Mouse (Mus musculus): ENCODE results near the gene Otub1. TPM values are rescaled to one million over a fixed set of nuclear protein-coding genes. Genes with fewer than 3 reads are reported as not detected.

Otub1 gene
- polyA plus RNA-seq, 1 experiment = 87.5 TPM

DNA sequence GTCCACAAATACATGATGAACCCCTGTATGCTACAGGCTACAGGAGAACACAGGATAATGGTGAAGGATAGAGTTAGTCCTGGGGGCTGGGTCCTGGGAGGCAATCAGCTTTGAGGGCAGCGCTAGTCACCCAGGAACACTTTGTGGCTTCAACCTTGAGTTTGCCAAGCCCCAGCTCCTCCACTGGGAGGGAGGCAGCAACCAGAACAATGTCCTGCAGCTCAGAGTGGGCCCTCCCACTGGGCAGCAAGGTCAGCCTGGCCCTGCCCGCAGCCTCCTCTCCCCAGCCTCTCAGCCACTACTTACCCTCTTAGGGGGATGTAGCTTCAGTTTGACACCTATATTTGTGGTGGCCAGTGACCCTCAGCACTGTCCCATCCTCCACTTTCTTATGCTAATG, 37.7 kb downstream of the Otub1 start:
- H3K4me3 ChIP-seq (ENCODE audit: low read depth, low read length) = no peak overlapping the region
- no peak for TF ChIP-seq EP300 (IDR thresholded peaks at IDR 0.05; ENCODE audit: insufficient read depth, low read depth, low read length)
- no peak for TF ChIP-seq CTCF (IDR thresholded peaks at IDR 0.05; ENCODE audit: low read depth, low read length)
- no peak for TF ChIP-seq POLR2A (IDR thresholded peaks at IDR 0.05; ENCODE audit: insufficient read depth, low read length)
- no peaks in the 10 kb centered on the region for H3K9me3 ChIP-seq (replicated peaks; ENCODE audit: control insufficient read depth, insufficient read depth, low read length, poor library complexity, severe bottlenecking)
- peaks cover 18% of the 10 kb centered on the region for H3K27me3 ChIP-seq (ENCODE audit: control insufficient read depth, insufficient read depth, low read length, poor library complexity, severe bottlenecking)
- no peaks in the 10 kb centered on the region for H3K36me3 ChIP-seq (ENCODE audit: control insufficient read depth, insufficient read depth, low read length, poor library complexity, severe bottlenecking)
- H3K27ac ChIP-seq (ENCODE audit: insufficient read depth, low read length) = no peak overlapping the region
- H3K4me1 ChIP-seq (ENCODE audit: control insufficient read depth, insufficient read depth, low read length) = peaks cover 9% of the 10 kb centered on the region
- no peak overlapping the region for H3K9ac ChIP-seq (ENCODE audit: low read depth, poor library complexity, severe bottlenecking)

- Histone ChIP-seq H3K9ac (ENCODE audit: low read depth, poor library complexity, severe bottlenecking) (no peak overlapping the region), H3K27me3 (ENCODE audit: control insufficient read depth, insufficient read depth, low read length, poor library complexity, severe bottlenecking) (peaks cover 18% of the 10 kb centered on the region), H3K4me3 (ENCODE audit: low read depth, low read length) (no peak overlapping the region), H3K36me3 (ENCODE audit: control insufficient read depth, insufficient read depth, low read length, poor library complexity, severe bottlenecking) (no peaks in the 10 kb centered on the region), H3K9me3 (replicated peaks; ENCODE audit: control insufficient read depth, insufficient read depth, low read length, poor library complexity, severe bottlenecking) (no peaks in the 10 kb centered on the region), H3K27ac (ENCODE audit: insufficient read depth, low read length) (no peak overlapping the region), H3K4me1 (ENCODE audit: control insufficient read depth, insufficient read depth, low read length) (peaks cover 7% of the 10 kb centered on the region)
- TF ChIP-seq EP300 (IDR thresholded peaks at IDR 0.05; ENCODE audit: insufficient read depth, low read depth, low read length) = no peak
- TF ChIP-seq POLR2A (IDR thresholded peaks at IDR 0.05; ENCODE audit: insufficient read depth, low read length) = no peak
- TF ChIP-seq CTCF (IDR thresholded peaks at IDR 0.05; ENCODE audit: low read depth, low read length) = no peak
These were observed 39.3 kb downstream of the Otub1 start for GRCm38 (mm10) chr19:7166767-7167166.

GRCm38 (mm10) chr19:7166200-7166711, 39.9 kb downstream of the Otub1 start:
- H3K9me3 ChIP-seq (replicated peaks; ENCODE audit: control insufficient read depth, insufficient read depth, low read length, poor library complexity, severe bottlenecking) = no peaks in the 10 kb centered on the region
- H3K4me1 ChIP-seq (ENCODE audit: control insufficient read depth, insufficient read depth, low read length) = peaks cover 5% of the 10 kb centered on the region
- no peaks in the 10 kb centered on the region for H3K36me3 ChIP-seq (ENCODE audit: control insufficient read depth, insufficient read depth, low read length, poor library complexity, severe bottlenecking)
- H3K9ac ChIP-seq (ENCODE audit: low read depth, poor library complexity, severe bottlenecking) = peak overlapping the region; percentile 91
- TF ChIP-seq EP300 (IDR thresholded peaks at IDR 0.05; ENCODE audit: insufficient read depth, low read depth, low read length) (no peak), POLR2A (IDR thresholded peaks at IDR 0.05; ENCODE audit: insufficient read depth, low read length) (no peak), CTCF (IDR thresholded peaks at IDR 0.05; ENCODE audit: low read depth, low read length) (no peak)
- peaks cover 18% of the 10 kb centered on the region for H3K27me3 ChIP-seq (ENCODE audit: control insufficient read depth, insufficient read depth, low read length, poor library complexity, severe bottlenecking)
- H3K4me3 ChIP-seq (ENCODE audit: low read depth, low read length) = peak overlapping the region; percentile 60
- no peak overlapping the region for H3K27ac ChIP-seq (ENCODE audit: insufficient read depth, low read length)

GRCm38 (mm10) chr19:7165509-7166199, 40.5 kb downstream of the Otub1 start:
- TF ChIP-seq CTCF (IDR thresholded peaks at IDR 0.05; ENCODE audit: low read depth, low read length) (no peak), EP300 (IDR thresholded peaks at IDR 0.05; ENCODE audit: insufficient read depth, low read depth, low read length) (no peak)
- no peaks in the 10 kb centered on the region for H3K4me1 ChIP-seq (ENCODE audit: control insufficient read depth, insufficient read depth, low read length)
- peak overlapping the region; percentile 91 for H3K9ac ChIP-seq (ENCODE audit: low read depth, poor library complexity, severe bottlenecking)
- peaks cover 18% of the 10 kb centered on the region for H3K27me3 ChIP-seq (ENCODE audit: control insufficient read depth, insufficient read depth, low read length, poor library complexity, severe bottlenecking)
- H3K4me3 ChIP-seq (ENCODE audit: low read depth, low read length) = peak overlapping the region; percentile 66
- H3K9me3 ChIP-seq (replicated peaks; ENCODE audit: control insufficient read depth, insufficient read depth, low read length, poor library complexity, severe bottlenecking) = no peaks in the 10 kb centered on the region
- no peak overlapping the region for H3K27ac ChIP-seq (ENCODE audit: insufficient read depth, low read length)
- H3K36me3 ChIP-seq (ENCODE audit: control insufficient read depth, insufficient read depth, low read length, poor library complexity, severe bottlenecking) = no peaks in the 10 kb centered on the region

- no peak overlapping the region for H3K27ac ChIP-seq (ENCODE audit: insufficient read depth, low read length)
- H3K9me3 ChIP-seq (replicated peaks; ENCODE audit: control insufficient read depth, insufficient read depth, low read length, poor library complexity, severe bottlenecking) = no peaks in the 10 kb centered on the region
- H3K4me3 ChIP-seq (ENCODE audit: low read depth, low read length) = peak overlapping the region; percentile 66
- peak overlapping the region; percentile 91 for H3K9ac ChIP-seq (ENCODE audit: low read depth, poor library complexity, severe bottlenecking)
- H3K27me3 ChIP-seq (ENCODE audit: control insufficient read depth, insufficient read depth, low read length, poor library complexity, severe bottlenecking) = peaks cover 18% of the 10 kb centered on the region
- no peaks in the 10 kb centered on the region for H3K4me1 ChIP-seq (ENCODE audit: control insufficient read depth, insufficient read depth, low read length)
- H3K36me3 ChIP-seq (ENCODE audit: control insufficient read depth, insufficient read depth, low read length, poor library complexity, severe bottlenecking) = no peaks in the 10 kb centered on the region
- TF ChIP-seq CTCF (IDR thresholded peaks at IDR 0.05; ENCODE audit: low read depth, low read length) (no peak), EP300 (IDR thresholded peaks at IDR 0.05; ENCODE audit: insufficient read depth, low read depth, low read length) (no peak), POLR2A (IDR thresholded peaks at IDR 0.05; ENCODE audit: insufficient read depth, low read length) (no peak)
These were observed 41.2 kb downstream of the Otub1 start for GRCm38 (mm10) chr19:7164820-7165323.

- H3K4me3 ChIP-seq (ENCODE audit: low read depth, low read length) = no peak overlapping the region
- no peak overlapping the region for H3K27ac ChIP-seq (ENCODE audit: insufficient read depth, low read length)
- TF ChIP-seq POLR2A (IDR thresholded peaks at IDR 0.05; ENCODE audit: insufficient read depth, low read length) = no peak
- TF ChIP-seq CTCF (IDR thresholded peaks at IDR 0.05; ENCODE audit: low read depth, low read length) = no peak
- TF ChIP-seq EP300 (IDR thresholded peaks at IDR 0.05; ENCODE audit: insufficient read depth, low read depth, low read length) = no peak
- no peaks in the 10 kb centered on the region for H3K4me1 ChIP-seq (ENCODE audit: control insufficient read depth, insufficient read depth, low read length)
- no peaks in the 10 kb centered on the region for H3K36me3 ChIP-seq (ENCODE audit: control insufficient read depth, insufficient read depth, low read length, poor library complexity, severe bottlenecking)
- H3K27me3 ChIP-seq (ENCODE audit: control insufficient read depth, insufficient read depth, low read length, poor library complexity, severe bottlenecking) = peaks cover 18% of the 10 kb centered on the region
- H3K9ac ChIP-seq (ENCODE audit: low read depth, poor library complexity, severe bottlenecking) = no peak overlapping the region
- H3K9me3 ChIP-seq (replicated peaks; ENCODE audit: control insufficient read depth, insufficient read depth, low read length, poor library complexity, severe bottlenecking) = no peaks in the 10 kb centered on the region
These were observed 41.9 kb downstream of the Otub1 start for GRCm38 (mm10) chr19:7164238-7164637.
